Mouse (Mus musculus) embryo, embryonic 11.5 days (tissue): ENCODE measurements around the gene Nat8f1.
"Not testable (repeated sequence)": the region's sequence is repeated elsewhere in the genome, so short reads cannot be mapped to it uniquely, and the experiment has no call there.

Source experiments
- DNase-seq: peaks from one replicate; pipeline ENCODE4 v3.0.0-alpha.2; 2012; ENCODE audit warnings: low read depth, low spot score

Nat8f1 gene

DNA sequence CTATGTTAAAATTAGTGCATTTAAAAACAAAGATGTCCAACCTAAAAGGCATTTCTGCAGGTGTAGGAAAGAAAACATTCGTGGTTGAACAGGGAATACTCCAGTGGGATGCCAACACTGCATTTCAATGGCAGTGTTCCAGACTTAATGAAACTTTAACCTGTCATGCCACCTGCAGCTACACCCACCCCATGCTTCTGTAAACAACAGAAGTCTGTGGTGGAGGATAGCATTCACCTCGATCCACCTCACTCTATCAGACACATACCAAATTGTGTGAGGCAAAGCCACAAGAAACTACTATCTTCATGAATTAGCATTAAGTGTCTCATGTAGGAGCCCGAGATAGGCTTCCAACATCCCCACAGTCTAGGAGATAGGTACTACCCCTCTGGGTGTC, 7.1 kb downstream of the Nat8f1 start:
- DNase-seq: no peak

DNA sequence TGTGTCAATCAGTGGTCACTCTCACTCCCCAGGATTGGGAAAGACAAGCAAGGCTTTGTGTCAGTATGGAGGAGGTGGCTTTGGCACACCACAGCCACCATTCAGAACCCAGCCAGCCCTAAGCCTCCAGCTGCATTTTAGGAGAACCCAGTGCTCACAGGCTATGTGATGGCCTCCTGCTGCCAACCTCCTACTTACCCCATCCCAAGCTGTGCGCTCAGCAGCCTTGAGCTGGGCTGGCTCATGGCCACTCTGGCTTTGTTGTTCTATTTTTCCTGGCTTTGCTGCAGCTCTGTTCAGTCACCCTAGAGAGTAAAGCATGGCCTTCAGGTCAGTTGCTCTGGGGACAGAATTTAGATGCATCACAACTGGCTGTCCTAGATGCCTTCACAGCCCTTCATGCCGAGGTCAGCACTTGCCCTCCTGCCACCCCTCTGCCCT, 8.6 kb downstream of the Nat8f1 start:
- DNase-seq: not testable (repeated sequence)

DNA sequence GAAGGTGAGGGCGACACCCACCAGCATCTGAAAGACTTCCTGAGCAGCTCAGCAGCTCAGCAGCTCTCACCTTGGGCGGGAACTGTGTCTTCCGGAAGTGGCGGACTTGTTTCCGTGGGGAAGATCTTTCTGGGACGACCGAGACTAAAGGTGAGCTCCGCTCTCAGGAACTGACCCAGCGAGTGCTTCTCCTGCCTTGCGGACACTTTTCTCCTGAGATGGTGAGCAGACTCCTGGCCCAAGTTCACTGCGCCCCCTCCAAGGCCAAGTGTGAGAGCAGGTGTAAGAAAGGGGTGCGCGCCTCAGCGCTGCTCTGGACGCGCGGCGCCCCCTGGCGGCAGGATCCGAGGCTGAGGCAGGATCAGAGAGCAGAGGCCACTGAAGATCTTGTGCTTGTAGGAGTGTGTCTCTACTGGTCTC, 10.8 kb downstream of the Nat8f1 start, which contains the start of gene Nat8f4:
Nat8f4 (minus strand) TSS at position 243 of the 420 bp plus-strand sequence.
- peak; percentile 5 for DNase-seq

DNA sequence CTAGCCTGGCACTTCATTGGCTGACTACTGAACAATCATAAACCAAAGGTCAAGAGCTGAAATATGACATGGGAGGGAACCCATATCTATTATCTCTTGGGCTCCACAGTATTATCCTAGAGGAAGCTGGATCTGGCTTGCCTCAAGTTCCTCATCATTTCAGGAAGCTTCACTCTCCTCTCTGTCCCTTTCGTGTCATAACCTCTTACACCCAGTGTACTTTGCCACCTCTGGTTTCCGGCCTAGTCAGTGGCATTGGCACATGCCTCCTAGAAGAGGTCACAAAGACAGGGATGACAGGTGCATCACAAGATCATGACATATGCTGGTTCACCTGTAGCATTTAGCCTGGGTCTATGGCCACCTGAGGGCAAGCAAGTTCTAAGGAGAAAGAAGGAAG, 13.2 kb downstream of the Nat8f1 start:
- no peak for DNase-seq

DNA sequence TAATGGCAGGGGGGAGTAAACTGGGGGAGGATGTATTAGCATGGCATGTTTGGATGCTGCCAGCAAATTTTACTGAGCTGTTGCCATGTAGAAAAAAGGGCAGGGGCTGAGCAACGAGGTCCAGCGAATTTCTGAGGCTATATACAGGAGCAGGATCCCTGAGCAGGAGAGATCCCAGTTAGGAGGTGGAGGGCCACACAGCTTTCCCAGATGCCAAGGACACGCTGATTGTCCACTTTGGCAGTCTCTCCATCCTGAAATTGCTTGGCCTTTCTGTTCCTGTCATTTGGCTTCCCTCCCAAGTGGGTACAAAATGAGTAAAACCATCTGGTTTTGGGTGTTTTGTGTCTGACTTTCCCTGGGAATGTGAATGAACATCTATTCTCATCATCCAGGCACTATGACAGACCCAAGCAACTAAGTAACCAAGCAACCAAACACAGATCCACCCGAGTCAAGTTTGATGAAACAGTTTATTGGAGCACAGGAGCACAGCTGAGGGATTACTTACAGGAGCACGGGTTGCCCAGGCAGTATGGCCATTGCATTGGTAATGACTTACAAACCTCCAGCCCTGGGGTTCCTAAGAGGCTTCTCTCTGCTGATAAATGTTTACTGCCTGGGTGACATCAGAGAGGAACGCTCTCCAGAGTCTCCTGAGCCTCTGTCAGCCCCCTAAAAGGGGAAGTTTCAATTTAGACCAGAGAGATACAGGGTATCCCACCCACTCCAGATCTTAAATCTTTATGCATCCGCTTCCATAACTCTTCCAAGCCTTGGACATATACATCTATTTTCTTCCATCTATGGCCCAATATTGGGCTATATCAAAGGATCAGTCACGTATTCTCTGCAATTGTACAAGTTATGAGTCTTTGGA, 16.7 kb downstream of the Nat8f1 start:
- DNase-seq: not testable (repeated sequence)

DNA sequence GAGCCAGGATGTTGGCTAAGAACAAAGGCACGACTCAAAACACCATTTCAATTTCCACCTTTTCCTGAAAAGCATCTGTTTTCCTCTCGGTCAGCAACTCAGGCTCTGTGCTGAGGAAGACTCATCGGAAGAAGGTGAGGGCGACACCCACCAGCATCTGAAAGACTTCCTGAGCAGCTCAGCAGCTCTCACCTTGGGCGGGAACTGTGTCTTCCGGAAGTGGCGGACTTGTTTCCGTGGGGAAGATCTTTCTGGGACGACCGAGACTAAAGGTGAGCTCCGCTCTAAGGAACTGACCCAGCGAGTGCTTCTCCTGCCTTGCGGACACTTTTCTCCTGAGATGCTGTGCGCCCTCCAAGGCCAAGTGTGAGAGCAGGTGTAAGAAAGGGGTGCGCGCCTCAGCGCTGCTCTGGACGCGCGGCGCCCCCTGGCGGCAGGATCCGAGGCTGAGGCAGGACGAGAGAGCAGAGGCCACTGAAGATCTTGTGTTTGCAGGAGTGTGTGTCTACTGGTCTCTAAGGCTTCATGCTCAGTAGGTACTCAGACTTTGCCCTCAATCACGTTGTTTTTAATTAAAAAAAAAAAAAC, 20.3 kb downstream of the Nat8f1 start:
- not testable (repeated sequence) for DNase-seq

DNA sequence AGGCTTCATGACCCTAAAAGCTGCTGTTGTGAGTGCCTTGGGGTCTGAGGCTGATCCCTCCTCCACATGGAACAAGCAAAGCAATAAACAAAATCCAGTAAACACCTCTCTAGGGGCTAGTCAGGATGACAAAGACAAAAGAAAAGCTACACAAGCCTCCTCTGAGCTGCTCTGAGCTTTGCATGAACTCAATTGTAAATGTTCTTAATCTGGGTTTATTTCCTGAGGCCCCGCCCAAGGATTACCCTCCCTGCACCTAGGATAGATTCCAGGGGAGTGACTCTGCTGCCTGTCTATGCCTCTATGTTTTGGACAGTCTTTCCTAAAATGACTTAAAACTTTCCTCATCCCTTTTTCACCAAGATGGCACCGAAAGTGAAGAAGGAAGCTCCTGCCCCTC, 26.5 kb downstream of the Nat8f1 start:
- DNase-seq: no peak

DNA sequence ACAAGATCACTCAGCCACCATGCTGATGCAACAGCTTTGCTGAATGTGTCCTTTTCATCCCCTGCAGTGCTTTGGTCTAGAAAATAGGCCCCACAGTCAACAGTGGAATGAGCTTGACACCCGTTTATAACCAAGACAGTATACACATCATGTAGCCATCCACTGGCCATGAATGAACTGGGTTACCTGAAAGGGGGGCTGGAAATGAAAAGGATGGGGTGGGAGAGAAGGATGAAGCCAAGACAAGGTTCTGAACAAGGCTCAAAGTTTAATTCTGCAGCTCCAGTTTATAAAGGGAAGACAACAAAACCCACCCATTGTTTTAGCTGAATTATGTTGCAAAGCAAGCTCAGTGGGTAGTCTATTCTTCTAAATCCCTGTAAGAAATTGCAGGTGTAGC, 31.2 kb downstream of the Nat8f1 start:
- no peak for DNase-seq

DNA sequence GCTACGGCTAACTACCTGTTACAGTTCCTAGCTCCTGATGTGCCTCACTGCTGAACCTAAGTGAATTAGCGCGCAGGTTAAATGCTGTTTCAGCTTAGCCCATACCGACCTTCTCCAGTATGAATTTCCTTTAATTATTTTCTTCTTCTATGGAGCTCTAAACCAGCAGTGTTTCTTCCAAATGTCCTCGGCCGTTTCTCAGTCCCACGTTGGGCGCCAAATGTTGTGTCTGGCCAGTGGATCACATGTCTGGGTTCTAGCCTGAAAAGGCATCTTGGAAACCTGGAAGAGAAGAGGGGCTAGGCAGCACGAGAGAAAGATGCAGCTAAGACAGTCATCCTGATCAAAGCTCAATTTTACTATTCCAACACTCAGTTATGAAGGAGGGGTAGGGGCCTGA, 32.2 kb downstream of the Nat8f1 start:
- not testable (repeated sequence) for DNase-seq

DNA sequence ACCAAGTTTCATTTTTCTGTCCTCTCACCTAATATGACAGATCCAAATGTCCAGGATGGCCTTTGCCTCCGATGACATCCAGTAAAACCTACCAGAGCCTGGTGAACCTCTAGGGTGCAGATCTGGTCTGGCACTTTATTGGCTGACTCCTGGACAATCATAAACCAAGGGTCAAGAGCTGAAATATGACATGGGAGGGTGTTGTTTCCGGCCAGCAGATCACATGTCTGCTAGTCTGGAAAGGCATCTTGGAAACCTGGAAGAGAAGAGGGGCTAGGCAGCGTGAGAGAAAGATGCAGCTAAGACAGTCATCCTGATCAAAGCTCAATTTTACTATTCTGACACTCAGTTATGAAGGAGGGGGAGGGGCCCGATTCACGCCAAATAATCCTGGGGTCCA, 46.5 kb downstream of the Nat8f1 start, which contains the start of gene Nat8f2:
Nat8f2 (minus strand) TSS at position 153 of the 400 bp plus-strand sequence.
- not testable (repeated sequence) for DNase-seq

DNA sequence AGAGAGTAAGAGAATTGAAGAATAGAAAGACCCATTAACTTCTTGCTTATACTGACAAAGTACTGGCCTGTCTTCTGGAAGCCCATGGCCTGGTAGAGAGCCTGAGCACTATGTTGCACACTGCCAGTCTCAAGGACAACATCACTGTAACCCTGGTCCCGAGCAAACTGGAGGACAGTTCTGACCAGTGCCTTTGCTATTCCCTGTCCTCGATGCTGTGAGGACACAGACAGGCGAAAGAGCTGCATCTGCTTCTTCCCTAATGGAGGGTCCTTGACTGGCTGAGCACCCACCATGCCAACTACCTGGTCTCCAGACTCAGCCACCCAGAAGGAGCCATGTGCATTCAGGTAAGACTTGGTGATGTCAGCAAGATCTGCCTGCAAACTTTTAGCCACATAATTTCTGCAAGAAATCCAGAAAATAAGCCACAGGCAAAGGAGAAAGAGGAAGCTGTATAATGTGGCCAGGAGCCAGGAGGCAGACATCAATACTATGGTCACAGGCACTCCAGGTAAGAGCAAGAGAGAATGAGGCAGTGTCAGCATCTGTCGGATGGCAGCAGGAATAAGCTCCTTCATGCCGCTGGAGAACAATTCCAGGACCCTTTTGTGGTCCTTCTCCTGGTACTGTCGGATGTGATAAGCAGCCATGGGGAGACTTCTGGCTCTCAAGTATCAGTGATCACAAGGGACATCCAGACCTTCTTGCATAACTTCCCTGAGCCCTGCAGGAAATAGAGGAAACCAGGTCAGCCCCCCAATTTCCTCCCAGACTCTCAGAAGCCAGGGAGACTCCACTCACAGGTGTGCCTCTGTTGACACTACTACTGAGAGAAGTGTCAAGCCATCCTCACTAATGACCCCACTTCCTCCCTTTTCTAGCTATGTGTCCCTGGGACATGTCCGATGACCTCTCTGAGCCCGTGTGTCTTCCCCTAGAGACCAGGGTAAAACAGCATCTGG, 47.5 kb downstream of the Nat8f1 start:
- no peak for DNase-seq

DNA sequence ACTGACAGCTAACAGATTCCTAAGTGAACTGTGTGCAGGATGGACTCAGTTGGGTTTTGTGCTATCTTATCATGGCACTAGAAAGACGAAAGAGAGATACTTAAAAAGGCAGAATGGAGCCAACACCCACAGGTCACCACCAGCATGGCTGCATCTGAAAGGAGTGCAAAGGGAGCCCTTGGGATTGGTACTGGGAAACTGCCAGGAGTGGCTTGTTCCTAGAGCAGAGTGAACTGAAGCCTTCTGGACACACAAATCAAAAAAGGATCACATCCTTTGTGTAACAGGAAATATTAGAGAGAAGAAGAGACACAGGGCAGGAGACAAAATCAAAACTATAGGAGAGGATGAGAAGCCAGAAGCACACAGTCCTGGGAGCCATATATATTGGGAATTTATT, 48.5 kb downstream of the Nat8f1 start:
- DNase-seq: not testable (repeated sequence)

DNA sequence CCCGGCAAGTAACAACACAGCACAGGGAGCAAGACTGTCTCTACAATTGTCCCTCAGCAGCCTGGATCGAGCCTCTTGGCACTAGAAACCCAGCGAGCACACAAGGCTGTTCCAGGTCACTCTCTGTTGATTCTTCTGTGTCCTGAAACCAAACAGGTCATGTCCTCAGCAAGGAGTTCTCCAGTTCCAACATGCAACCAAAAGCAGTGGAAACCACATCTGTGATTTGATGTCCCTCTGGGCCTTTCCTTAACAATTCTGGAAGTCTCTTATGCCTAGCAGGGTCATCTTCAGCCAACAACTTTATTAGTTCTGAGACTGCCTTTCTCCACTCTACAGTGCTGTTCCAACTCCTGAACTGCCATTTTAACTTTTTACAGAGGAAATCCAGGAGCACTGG, 49.3 kb downstream of the Nat8f1 start:
- DNase-seq: not testable (repeated sequence)

DNA sequence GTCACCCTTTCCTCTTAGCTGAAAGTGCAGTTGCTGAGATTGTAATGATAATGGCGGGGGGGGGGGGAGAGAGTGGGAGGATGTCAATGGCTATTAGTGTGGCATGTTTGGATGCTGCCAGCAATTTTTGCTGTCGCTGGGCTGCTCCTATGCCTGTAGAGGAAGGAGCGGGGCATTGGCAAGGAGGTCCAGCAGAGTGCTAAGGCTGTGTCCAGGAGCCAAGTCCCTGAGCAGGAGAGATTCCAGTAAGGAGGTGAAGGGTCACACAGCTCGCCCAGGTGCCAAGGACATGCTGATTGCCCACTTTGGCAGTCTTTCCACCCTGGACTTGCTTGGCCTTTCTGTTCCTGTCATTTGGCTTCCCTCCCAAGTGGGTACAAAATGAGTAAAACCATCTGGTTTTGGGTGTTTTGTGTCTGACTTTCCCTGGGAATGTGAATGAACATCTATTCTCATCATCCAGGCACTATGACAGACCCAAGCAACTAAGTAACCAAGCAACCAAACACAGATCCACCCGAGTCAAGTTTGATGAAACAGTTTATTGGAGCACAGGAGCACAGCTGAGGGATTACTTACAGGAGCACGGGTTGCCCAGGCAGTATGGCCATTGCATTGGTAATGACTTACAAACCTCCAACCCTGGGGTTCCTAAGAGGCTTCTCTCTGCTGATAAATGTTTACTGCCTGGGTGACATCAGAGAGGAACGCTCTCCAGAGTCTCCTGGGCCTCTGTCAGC, 50.4 kb downstream of the Nat8f1 start:
- DNase-seq: not testable (repeated sequence)

DNA sequence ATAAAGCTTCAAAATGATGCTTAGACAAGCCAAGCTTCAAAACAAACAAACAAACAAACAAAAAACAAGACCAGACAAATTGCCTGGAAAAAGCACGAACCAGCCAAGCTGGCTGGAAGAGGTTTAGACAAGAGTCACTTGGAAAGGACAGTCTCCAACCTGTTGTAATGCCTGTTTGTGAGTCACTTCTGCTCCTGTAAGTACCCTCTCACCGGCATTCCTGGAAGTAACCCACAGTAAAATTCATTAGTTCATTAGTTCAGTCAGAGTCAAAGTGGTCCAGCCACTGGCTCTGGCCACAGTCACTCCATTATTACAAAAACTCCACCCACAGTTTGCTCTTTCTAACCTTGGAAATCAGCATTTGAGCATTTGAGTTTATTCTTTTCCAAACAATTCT, 51.6 kb downstream of the Nat8f1 start:
- no peak for DNase-seq

DNA sequence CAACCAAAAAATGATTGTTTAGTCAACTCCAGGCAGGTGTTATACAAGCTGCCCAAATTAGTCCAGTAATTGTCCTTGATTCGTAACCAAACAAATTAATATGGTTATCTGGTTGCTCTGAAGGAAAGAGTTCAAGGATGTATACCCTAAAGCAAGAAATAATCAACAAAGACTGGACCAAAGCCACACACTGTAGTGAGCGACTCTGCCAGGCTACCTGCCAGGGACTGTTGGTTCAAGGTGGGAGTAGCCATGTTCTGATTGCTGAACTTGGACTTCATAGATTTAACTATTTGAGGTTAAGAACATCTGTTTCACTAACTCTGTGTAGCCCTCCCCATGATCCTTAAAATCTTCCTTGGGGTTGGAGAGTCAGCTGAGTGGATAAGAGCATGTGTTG, 52.4 kb downstream of the Nat8f1 start:
- DNase-seq: no peak

DNA sequence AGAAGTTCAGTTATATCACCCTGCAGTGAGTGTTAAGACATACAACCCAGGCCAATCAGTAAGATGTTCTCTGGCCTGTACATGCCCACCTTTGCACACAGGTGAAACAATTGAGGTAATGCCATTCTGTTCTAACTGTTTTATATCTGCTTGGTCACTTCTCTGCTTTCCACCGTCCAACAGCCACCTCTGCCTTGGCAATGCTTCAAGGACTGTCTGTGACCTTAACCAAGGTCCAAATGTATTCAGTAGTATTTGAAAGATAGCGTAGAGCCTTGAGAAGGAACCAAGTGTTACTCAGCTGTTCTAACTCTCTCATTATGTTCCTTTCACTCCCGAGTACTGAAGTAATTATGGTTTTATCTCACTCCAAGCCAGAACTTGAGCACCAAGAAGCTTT, 52.9 kb downstream of the Nat8f1 start:
- DNase-seq: no peak

DNA sequence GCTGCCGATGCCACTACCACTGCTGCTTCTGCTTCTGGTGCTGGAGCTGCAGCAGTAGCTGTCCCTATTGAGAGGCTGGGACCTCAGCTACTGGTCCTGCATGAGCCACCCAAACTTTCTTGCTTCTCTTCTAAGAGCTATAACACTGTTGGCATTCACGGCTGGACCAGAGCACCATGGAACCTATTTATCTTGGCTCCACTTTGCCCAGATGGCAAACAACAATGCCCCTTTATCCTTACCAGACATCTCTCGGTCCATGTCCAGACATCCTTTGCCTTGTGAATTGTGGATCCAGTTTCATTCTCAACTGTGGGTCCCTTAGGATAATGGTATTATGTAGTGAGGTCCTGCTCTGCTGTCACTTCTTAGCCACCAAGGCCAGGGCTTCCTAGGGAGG, 54.2 kb downstream of the Nat8f1 start:
- no peak for DNase-seq
